Mouse (Mus musculus): Measurements from ENCODE around the gene Ap5m1. TPM values are rescaled to one million over a fixed set of nuclear protein-coding genes. Genes with fewer than 3 reads are reported as not detected.
"Not testable (repeated sequence)": the region's sequence is repeated elsewhere in the genome, so short reads cannot be mapped to it uniquely, and the experiment has no call there.

Ap5m1 gene
- total RNA-seq, 1 experiment: 11.2 TPM

DNA sequence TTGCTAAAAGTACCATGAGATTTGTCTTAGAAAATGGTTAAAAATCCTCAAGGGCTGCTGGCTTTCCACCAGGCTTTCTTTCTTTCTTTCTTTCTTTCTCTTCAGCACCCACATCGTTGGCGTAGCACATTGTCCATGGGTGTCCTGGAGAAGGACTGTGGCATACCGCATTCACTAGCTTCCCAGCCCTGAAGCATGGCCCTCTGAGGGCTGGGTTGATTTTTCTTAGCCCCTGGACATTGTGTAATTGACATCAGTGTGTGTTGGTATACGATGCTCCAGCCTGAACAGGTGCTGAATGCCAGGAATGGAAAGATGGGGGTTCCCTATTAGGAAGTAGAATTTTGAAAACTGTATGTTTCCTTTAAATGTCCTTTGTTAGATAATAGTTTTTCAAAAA is 25.4 kb downstream of the Ap5m1 start:
- Histone ChIP-seq H3K9ac (ENCODE audit: insufficient read depth, low read depth, low read length, poor library complexity, severe bottlenecking) (no peak overlapping the region), H3K36me3 (ENCODE audit: control insufficient read depth, insufficient read depth, low read length, poor library complexity, severe bottlenecking) (no peaks in the 10 kb centered on the region; the same call in 1 of the 2 replicates), H3K4me3 (ENCODE audit: insufficient read depth in 1 of 2, low read depth in 1 of 2, low read length in 2 of 2, poor library complexity in 1 of 2, severe bottlenecking in 1 of 2) (no peak overlapping the region), H3K27ac (ENCODE audit: insufficient read depth, low read depth, low read length, poor library complexity, severe bottlenecking) (no peak overlapping the region), H3K9me3 (ENCODE audit: control insufficient read depth, insufficient read depth, low read depth, low read length) (no peaks in the 10 kb centered on the region), H3K4me1 (ENCODE audit: control insufficient read depth in 2 of 2, insufficient read depth in 2 of 2, low read length in 2 of 2, poor library complexity in 1 of 2) (no peaks in the 10 kb centered on the region)
- DNase-seq (ENCODE audit: low read depth, low spot score): no peak
- TF ChIP-seq MAFK (IDR thresholded peaks at IDR 0.05; ENCODE audit: insufficient read depth, low read depth, low read length) (no peak), HCFC1 (IDR thresholded peaks at IDR 0.05; ENCODE audit: borderline replicate concordance, insufficient read depth, low read length) (no peak), ZC3H11A (IDR thresholded peaks at IDR 0.05; ENCODE audit: borderline replicate concordance, low read depth, low read length) (no peak), CHD2 (IDR thresholded peaks at IDR 0.05; ENCODE audit: low read depth, low read length) (no peak), ZNF384 (IDR thresholded peaks at IDR 0.05; ENCODE audit: low read depth, low read length) (no peak)
- in situ Hi-C loops (cut with MboI; ENCODE audit: low sequenced_read_pairs in 2 of 2, unreplicated experiment in 2 of 2): no loop called here

DNA sequence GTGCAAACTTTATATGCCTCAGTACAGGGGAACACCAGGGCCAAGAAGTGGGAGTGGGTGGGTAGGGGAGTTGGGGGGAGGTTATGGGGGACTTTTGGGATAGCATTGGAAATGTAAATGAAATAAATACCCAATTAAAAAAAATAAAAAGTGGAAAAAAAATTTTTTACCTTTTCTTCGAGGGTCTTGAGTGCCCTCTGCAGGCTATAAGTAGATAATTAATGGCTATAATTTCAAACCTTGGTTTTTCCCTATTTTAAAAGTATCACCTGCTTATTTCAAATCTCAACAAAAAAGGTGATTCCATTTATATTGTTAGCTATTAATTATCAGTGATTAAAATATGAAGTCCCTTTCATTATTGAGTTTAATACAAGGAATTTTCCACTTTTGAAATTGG is 25.9 kb downstream of the Ap5m1 start:
- H3K4me1 ChIP-seq (ENCODE audit: control insufficient read depth in 2 of 2, insufficient read depth in 2 of 2, low read length in 2 of 2, poor library complexity in 1 of 2); in situ Hi-C loops (cut with MboI; ENCODE audit: low sequenced_read_pairs in 2 of 2, unreplicated experiment in 2 of 2): not testable (repeated sequence)

DNA sequence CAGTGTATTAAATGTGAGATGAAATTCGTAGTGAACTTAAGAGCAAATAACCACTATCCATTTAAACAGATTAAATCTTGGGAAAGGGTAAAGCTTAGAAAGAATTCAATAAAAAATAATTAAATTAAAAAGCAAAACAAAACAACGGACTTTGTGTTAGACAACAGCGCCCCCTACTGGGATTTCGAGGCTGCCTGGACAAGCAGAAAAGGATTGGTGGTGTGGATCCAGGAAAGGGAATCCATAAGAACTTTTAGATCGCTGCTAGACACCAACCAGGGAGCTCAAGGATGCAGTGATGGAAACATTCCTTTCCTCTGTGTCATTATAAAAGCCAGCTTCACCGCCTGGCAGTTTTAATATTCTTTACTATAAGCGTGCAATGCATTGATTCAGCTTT is 52.5 kb downstream of the Ap5m1 start:
- in situ Hi-C loops (cut with MboI; ENCODE audit: low sequenced_read_pairs in 2 of 2, unreplicated experiment in 2 of 2): no loop called here
- Histone ChIP-seq H3K4me1 (ENCODE audit: control insufficient read depth in 2 of 2, insufficient read depth in 2 of 2, low read length in 2 of 2, poor library complexity in 1 of 2) (peaks cover 1 to 2% of the 10 kb centered on the region in 2 experiments; a peak in 1 of 4 replicates), H3K27ac (ENCODE audit: insufficient read depth, low read depth, low read length, poor library complexity, severe bottlenecking) (no peak overlapping the region), H3K9ac (ENCODE audit: insufficient read depth, low read depth, low read length, poor library complexity, severe bottlenecking) (no peak overlapping the region), H3K9me3 (ENCODE audit: control insufficient read depth, insufficient read depth, low read depth, low read length) (no peaks in the 10 kb centered on the region), H3K36me3 (ENCODE audit: control insufficient read depth, insufficient read depth, low read length, poor library complexity, severe bottlenecking) (no peaks in the 10 kb centered on the region), H3K4me3 (ENCODE audit: insufficient read depth in 1 of 2, low read depth in 1 of 2, low read length in 2 of 2, poor library complexity in 1 of 2, severe bottlenecking in 1 of 2) (no peak overlapping the region)
- TF ChIP-seq HCFC1 (IDR thresholded peaks at IDR 0.05; ENCODE audit: borderline replicate concordance, insufficient read depth, low read length) (no peak), MAFK (IDR thresholded peaks at IDR 0.05; ENCODE audit: insufficient read depth, low read depth, low read length) (no peak), ZC3H11A (IDR thresholded peaks at IDR 0.05; ENCODE audit: borderline replicate concordance, low read depth, low read length) (no peak), ZNF384 (IDR thresholded peaks at IDR 0.05; ENCODE audit: low read depth, low read length) (no peak)
- DNase-seq (ENCODE audit: low read depth, low spot score): peak; percentile 30

More for the DNA sequence above, 25.9 kb downstream of the Ap5m1 start:
- not testable (repeated sequence) for H3K9ac ChIP-seq (ENCODE audit: insufficient read depth, low read depth, low read length, poor library complexity, severe bottlenecking); H3K27ac ChIP-seq (ENCODE audit: insufficient read depth, low read depth, low read length, poor library complexity, severe bottlenecking); H3K4me3 ChIP-seq (ENCODE audit: insufficient read depth in 1 of 2, low read depth in 1 of 2, low read length in 2 of 2, poor library complexity in 1 of 2, severe bottlenecking in 1 of 2); H3K36me3 ChIP-seq (ENCODE audit: control insufficient read depth, insufficient read depth, low read length, poor library complexity, severe bottlenecking); DNase-seq (ENCODE audit: low read depth, low spot score); H3K9me3 ChIP-seq (ENCODE audit: control insufficient read depth, insufficient read depth, low read depth, low read length)

DNA sequence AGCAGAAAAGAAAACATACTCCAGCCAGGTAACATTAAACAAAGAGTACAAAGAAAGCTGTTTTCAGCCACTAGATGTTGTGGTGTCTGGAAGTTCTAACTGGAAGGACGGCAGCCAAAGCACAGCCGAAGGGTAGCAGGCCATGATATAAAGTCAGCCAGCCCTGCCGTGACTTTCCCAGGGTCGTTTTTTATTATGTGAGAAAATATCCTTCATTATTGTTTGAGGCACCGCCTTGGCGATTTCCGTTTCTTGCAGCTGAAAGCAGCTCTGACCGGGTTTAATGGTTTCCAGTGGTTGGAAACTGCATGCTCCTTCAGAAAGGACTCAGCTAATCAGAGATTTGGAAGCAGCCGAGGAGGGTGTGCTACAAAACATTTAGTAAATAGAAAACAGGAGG is 55.8 kb downstream of the Ap5m1 start:
- no peak for DNase-seq (ENCODE audit: low read depth, low spot score)
- in situ Hi-C loops (cut with MboI; ENCODE audit: low sequenced_read_pairs in 2 of 2, unreplicated experiment in 2 of 2): no loop called here
- Histone ChIP-seq H3K27ac (ENCODE audit: insufficient read depth, low read depth, low read length, poor library complexity, severe bottlenecking) (no peak overlapping the region), H3K36me3 (ENCODE audit: control insufficient read depth, insufficient read depth, low read length, poor library complexity, severe bottlenecking) (no peaks in the 10 kb centered on the region), H3K9me3 (ENCODE audit: control insufficient read depth, insufficient read depth, low read depth, low read length) (no peaks in the 10 kb centered on the region), H3K9ac (ENCODE audit: insufficient read depth, low read depth, low read length, poor library complexity, severe bottlenecking) (no peak overlapping the region), H3K4me1 (ENCODE audit: control insufficient read depth in 2 of 2, insufficient read depth in 2 of 2, low read length in 2 of 2, poor library complexity in 1 of 2) (0 out of 4 replicates have a peak, but pooled peaks cover 0 to 1% of the 10 kb centered on the region in 2 experiments), H3K4me3 (ENCODE audit: insufficient read depth in 1 of 2, low read depth in 1 of 2, low read length in 2 of 2, poor library complexity in 1 of 2, severe bottlenecking in 1 of 2) (no peak overlapping the region)
- TF ChIP-seq ZC3H11A (IDR thresholded peaks at IDR 0.05; ENCODE audit: borderline replicate concordance, low read depth, low read length) (no peak), CHD2 (IDR thresholded peaks at IDR 0.05; ENCODE audit: low read depth, low read length) (no peak), MAFK (IDR thresholded peaks at IDR 0.05; ENCODE audit: insufficient read depth, low read depth, low read length) (no peak), HCFC1 (IDR thresholded peaks at IDR 0.05; ENCODE audit: borderline replicate concordance, insufficient read depth, low read length) (no peak), ZNF384 (IDR thresholded peaks at IDR 0.05; ENCODE audit: low read depth, low read length) (no peak)

DNA sequence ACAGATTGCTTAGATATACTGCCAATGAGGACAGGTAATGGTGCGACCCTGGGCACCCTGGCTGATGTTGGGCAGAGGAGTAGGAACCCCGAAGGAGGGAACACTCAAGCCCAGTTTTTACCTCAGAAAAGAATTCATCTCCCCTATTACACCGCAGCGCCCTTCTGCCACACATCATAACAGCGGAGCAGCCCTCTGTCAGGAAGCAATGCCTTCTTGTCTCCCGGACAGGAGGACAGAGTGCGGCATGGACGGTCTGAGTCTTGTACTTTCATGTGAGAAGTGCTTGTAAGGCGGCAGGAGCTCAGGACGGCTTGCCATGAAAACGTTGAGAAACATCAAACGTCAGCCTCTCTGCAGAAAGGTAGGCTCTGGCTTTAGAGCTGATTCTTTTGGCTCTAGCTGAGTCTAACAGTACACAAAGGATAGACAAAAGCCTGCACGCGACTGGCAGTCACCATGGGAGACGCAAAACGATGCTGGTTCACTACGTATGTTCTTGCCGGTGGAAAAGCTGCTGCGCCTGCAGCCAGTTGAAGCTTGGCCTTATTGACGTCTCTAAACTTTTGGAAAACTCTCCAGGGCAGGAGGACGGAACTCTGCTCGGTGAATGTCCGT is 61.4 kb downstream of the Ap5m1 start:
- Histone ChIP-seq H3K27ac (ENCODE audit: insufficient read depth, low read depth, low read length, poor library complexity, severe bottlenecking) (no peak overlapping the region), H3K9ac (ENCODE audit: insufficient read depth, low read depth, low read length, poor library complexity, severe bottlenecking) (peak overlapping the region; percentile 29; the same call in 1 of the 2 replicates), H3K36me3 (ENCODE audit: control insufficient read depth, insufficient read depth, low read length, poor library complexity, severe bottlenecking) (no peaks in the 10 kb centered on the region; the same call in 1 of the 2 replicates), H3K9me3 (ENCODE audit: control insufficient read depth, insufficient read depth, low read depth, low read length) (peaks cover 11% of the 10 kb centered on the region; the same call in 1 of the 2 replicates), H3K4me3 (ENCODE audit: insufficient read depth in 1 of 2, low read depth in 1 of 2, low read length in 2 of 2, poor library complexity in 1 of 2, severe bottlenecking in 1 of 2) (peak overlapping the region; percentile 10 to 30; a peak in 2 of 4 replicates), H3K4me1 (ENCODE audit: control insufficient read depth in 2 of 2, insufficient read depth in 2 of 2, low read length in 2 of 2, poor library complexity in 1 of 2) (peaks cover 3 to 17% of the 10 kb centered on the region in 2 experiments; a peak in 3 of 4 replicates)
- in situ Hi-C loops (cut with MboI; ENCODE audit: low sequenced_read_pairs in 2 of 2, unreplicated experiment in 2 of 2): no loop called here
- TF ChIP-seq CHD2 (IDR thresholded peaks at IDR 0.05; ENCODE audit: low read depth, low read length) (no peak), ZNF384 (IDR thresholded peaks at IDR 0.05; ENCODE audit: low read depth, low read length) (no peak), MAFK (IDR thresholded peaks at IDR 0.05; ENCODE audit: insufficient read depth, low read depth, low read length) (no peak), HCFC1 (IDR thresholded peaks at IDR 0.05; ENCODE audit: borderline replicate concordance, insufficient read depth, low read length) (no peak), ZC3H11A (IDR thresholded peaks at IDR 0.05; ENCODE audit: borderline replicate concordance, low read depth, low read length) (no peak)
- no peak for DNase-seq (ENCODE audit: low read depth, low spot score)

All from ES-E14 (cell line).